Mouse (Mus musculus) spleen, adult 2 months (tissue): ENCODE data around the gene Dnttip1. TPM values are rescaled to one million over a fixed set of nuclear protein-coding genes. Genes with fewer than 3 reads are reported as not detected.

ENCODE experiments used
- DNase-seq, 2 experiments: peaks; one replicate each; pipeline versions ENCODE4 v3.0.0 to v3.0.0-alpha.2; 2012 to 2021; ENCODE audit warnings: low spot score in 2 of 2, low read depth in 1 of 2
- H3K27ac ChIP-seq: fragments of 200-500 bp; 2 replicates; pipeline ENCODE4 v1.5.1; 2012; ENCODE audit warnings: low read length, inconsistent platforms; ENCODE audit not compliant: insufficient read depth
- H3K27me3 ChIP-seq: fragments of 200-500 bp; 2 replicates; pipeline ENCODE4 v1.6.1; 2012; ENCODE audit warnings: mild to moderate bottlenecking, moderate library complexity, low read length, inconsistent platforms; ENCODE audit not compliant: control insufficient read depth, insufficient read depth
- H3K36me3 ChIP-seq: fragments of 200-500 bp; 2 replicates; pipeline ENCODE4 v1.6.1; 2012; ENCODE audit warnings: mild to moderate bottlenecking, low read length, inconsistent platforms; ENCODE audit not compliant: control insufficient read depth, insufficient read depth
- H3K4me1 ChIP-seq: fragments of 200-500 bp; 2 replicates; pipeline ENCODE4 v1.6.1; 2011; ENCODE audit warnings: inconsistent platforms; ENCODE audit not compliant: control insufficient read depth, insufficient read depth, insufficient read length
- H3K4me3 ChIP-seq: fragments of 200-500 bp; 2 replicates; pipeline ENCODE4 v1.5.1; 2011; ENCODE audit warnings: mild to moderate bottlenecking, inconsistent platforms; ENCODE audit not compliant: insufficient read depth, insufficient read length; ENCODE audit errors: extremely low read depth
- CTCF ChIP-seq: fragments of 200-500 bp; IDR thresholded peaks from 2 replicates; pipeline ENCODE4 v1.5.1; 2011; ENCODE audit warnings: mild to moderate bottlenecking, inconsistent platforms; ENCODE audit not compliant: insufficient read depth, insufficient read length, insufficient replicate concordance; ENCODE audit errors: extremely low read depth
- POLR2A ChIP-seq: fragments of 200-500 bp; IDR thresholded peaks from 2 replicates; pipeline ENCODE4 v1.6.1; 2011; ENCODE audit warnings: low read depth, low read length, inconsistent platforms
- WGBS: fragments of 180-500 bp; shearing (Covaris S2); methylation state at CpG from one replicate; pipeline ENCODE4 v1.1.7; 2018; 5-methylcytosine and 5-hydroxymethylcytosine counted together
- polyA plus RNA-seq: library from polyadenylated mRNA; depleted of rRNA; stranded (reverse); fragments of >200 nt; gene quantifications from 2 replicates; pipeline ENCODE4 v1.2.3, GENCODE M21; 2012

Gene Dnttip1
- polyA plus RNA-seq, 1 experiment: 38.9 TPM

- TF ChIP-seq CTCF (no peak), POLR2A (no peak)
- Histone ChIP-seq H3K36me3 (peaks cover 22% of the 10 kb centered on the region), H3K4me1 (no peaks in the 10 kb centered on the region), H3K27me3 (no peaks in the 10 kb centered on the region), H3K27ac (no peak overlapping the region), H3K4me3 (no peak overlapping the region)
- DNase-seq: no peak
- whole genome bisulfite sequencing: 89% methylated on average over 7 of the region's 7 CpGs
These were observed 16.8 kb downstream of the Dnttip1 start for GRCm38 (mm10) chr2:164762593-164762992.

GRCm38 (mm10) chr2:164765841-164766240 lies 20.1 kb downstream of the Dnttip1 start:
- no peak for TF ChIP-seq POLR2A
- TF ChIP-seq CTCF: no peak
- Histone ChIP-seq H3K27me3 (no peaks in the 10 kb centered on the region), H3K4me3 (no peak overlapping the region), H3K4me1 (no peaks in the 10 kb centered on the region; the same call in 1 of the 2 replicates), H3K36me3 (peaks cover 14% of the 10 kb centered on the region), H3K27ac (no peak overlapping the region)
- DNase-seq: no peak
- 92% methylated on average over 3 of the region's 3 CpGs for WGBS

DNA sequence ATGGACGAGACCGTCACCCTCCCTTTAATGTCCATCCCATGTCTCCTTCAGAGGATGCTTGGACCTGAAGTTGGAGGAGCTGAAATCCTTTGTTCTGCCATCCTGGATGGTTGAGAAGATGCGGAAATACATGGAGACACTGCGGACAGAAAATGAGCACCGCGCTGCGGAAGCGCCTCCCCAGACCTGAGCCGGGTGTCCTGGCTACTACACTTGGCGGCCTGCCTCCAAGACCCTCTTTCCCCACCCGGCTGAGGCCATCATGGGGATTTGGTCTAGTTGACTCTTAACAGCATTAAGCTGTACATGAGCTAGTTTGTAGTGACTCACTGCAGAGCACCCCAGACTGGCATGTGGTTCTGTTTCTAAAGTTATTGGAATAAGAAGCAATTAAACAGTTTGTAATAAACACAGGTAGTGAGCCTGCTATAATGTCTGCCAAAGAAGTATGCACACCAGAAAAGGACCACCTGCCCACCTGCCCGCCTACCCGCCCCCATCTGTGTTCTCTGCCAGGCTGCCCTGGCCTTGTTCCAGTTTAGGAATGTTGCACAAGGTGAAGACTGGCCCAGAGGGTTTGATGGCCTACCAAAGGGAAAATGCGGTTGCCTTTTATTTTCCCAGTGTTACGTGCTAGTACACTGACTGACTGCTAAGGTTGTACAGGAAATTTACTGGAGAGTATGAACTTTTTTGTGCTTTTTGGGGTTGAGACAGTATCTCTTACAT lies 22.2 kb downstream of the Dnttip1 start:
- TF ChIP-seq CTCF (no peak), POLR2A (no peak)
- H3K27ac ChIP-seq: no peak overlapping the region
- 96% methylated on average over 15 of the region's 15 CpGs for WGBS
- no peak for DNase-seq
- no peak overlapping the region for H3K4me3 ChIP-seq
- H3K4me1 ChIP-seq: no peaks in the 10 kb centered on the region; the same call in 1 of the 2 replicates
- H3K36me3 ChIP-seq: peaks cover 11% of the 10 kb centered on the region
- no peaks in the 10 kb centered on the region for H3K27me3 ChIP-seq

GRCm38 (mm10) chr2:164769258-164770037 lies 23.7 kb downstream of the Dnttip1 start, which contains the start of gene Ube2c:
Gene Ube2c (plus strand): TSS chr2:164769898.
- H3K27me3 ChIP-seq: no peaks in the 10 kb centered on the region

GRCm38 (mm10) chr2:164770279-164770678 lies 24.5 kb downstream of the Dnttip1 start:
- no peak for TF ChIP-seq CTCF
- no peak for TF ChIP-seq POLR2A
- no peak overlapping the region for H3K27ac ChIP-seq
- H3K4me3 ChIP-seq: peak overlapping the region; percentile 62; the same call in 1 of the 2 replicates
- no peak for DNase-seq
- WGBS: 3% methylated on average over 15 of the region's 15 CpGs
- peaks cover 7% of the 10 kb centered on the region for H3K36me3 ChIP-seq
- no peaks in the 10 kb centered on the region for H3K27me3 ChIP-seq
- H3K4me1 ChIP-seq: no peaks in the 10 kb centered on the region; the same call in 1 of the 2 replicates

More at GRCm38 (mm10) chr2:164769258-164770037, 23.7 kb downstream of the Dnttip1 start, which contains the start of gene Ube2c:
- Histone ChIP-seq H3K36me3 (peaks cover 11% of the 10 kb centered on the region), H3K4me1 (no peaks in the 10 kb centered on the region; the same call in 1 of the 2 replicates), H3K27ac (peak within 1 kb of the TSS; percentile 13; the same call in 1 of the 2 replicates), H3K4me3 (peak within 1 kb of the TSS; percentile 62)
- WGBS: 2% methylated on average over 53 of the region's 53 CpGs
- no peak for TF ChIP-seq POLR2A
- TF ChIP-seq CTCF: no peak; the same call in 1 of the 2 replicates
- DNase-seq: peak; percentile 94 to 98

DNA sequence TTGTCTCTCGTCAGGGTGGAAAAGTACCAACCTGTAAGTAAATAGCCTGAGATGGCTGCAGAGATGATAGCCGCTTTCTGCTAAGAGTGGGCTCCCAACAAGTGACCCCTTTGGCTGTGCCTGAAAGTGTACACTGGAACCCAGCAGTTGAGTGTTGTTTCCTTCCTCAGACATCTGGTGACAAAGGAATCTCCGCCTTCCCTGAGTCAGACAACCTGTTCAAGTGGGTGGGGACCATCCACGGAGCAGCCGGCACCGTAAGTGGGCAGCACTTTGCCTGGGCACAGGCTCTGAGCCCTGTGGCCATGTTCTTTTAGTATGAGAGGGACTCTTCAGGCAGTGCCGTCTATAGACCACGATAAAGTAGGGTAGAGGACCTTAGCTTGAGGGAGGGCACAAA lies 25.3 kb downstream of the Dnttip1 start:
- no peak for DNase-seq
- Histone ChIP-seq H3K4me1 (no peaks in the 10 kb centered on the region; the same call in 1 of the 2 replicates), H3K27ac (no peak overlapping the region), H3K36me3 (peaks cover 7% of the 10 kb centered on the region), H3K27me3 (no peaks in the 10 kb centered on the region), H3K4me3 (0 out of 2 replicates have a peak overlapping the region, but pooled peaks have one; percentile 4)
- TF ChIP-seq POLR2A: no peak
- no peak for TF ChIP-seq CTCF
- WGBS: 76% methylated on average over 8 of the region's 8 CpGs
